Mouse (Mus musculus) myocyte (in vitro differentiated cells): ENCODE measurements at regions not wholly inside any gene's neighbourhood (a gene's known extent, or its start where the extent isn't known, plus 50 kb on each side); places are given as distances from the start of the nearest gene placed in this dataset.

Source experiments
- CEBPB ChIP-seq: IDR thresholded peaks from 2 replicates; pipeline ENCODE4 v1.6.1; 2011; ENCODE audit warnings: mild to moderate bottlenecking, moderate library complexity; ENCODE audit not compliant: poor library complexity, insufficient read depth, severe bottlenecking
- E2F4 ChIP-seq: IDR thresholded peaks from one replicate; pipeline ENCODE4 v1.6.1; 2011; ENCODE audit warnings: mild to moderate bottlenecking, control low read depth, moderate library complexity; ENCODE audit not compliant: insufficient read depth
- MAX ChIP-seq: IDR thresholded peaks from one replicate; pipeline ENCODE4 v1.6.1; 2011; ENCODE audit warnings: low read depth, mild to moderate bottlenecking, control low read depth
- MYOD1 ChIP-seq, 3 experiments: IDR thresholded peaks; one replicate each; pipeline ENCODE4 v1.6.1; 2011; ENCODE audit warnings: control low read depth in 2 of 3, low read depth in 2 of 3, mild to moderate bottlenecking in 2 of 3, moderate library complexity in 1 of 3; ENCODE audit not compliant: insufficient read length in 2 of 3, control insufficient read depth in 1 of 3
- MYOG ChIP-seq, 3 experiments: IDR thresholded peaks; one replicate each; pipeline ENCODE4 v1.6.1; 2011; ENCODE audit warnings: control low read depth in 2 of 3, low read depth in 2 of 3, mild to moderate bottlenecking in 2 of 3; ENCODE audit not compliant: insufficient read length in 2 of 3, control insufficient read depth in 1 of 3, insufficient read depth in 1 of 3
- POLR2A ChIP-seq: IDR thresholded peaks from one replicate; pipeline ENCODE4 v1.6.1; 2011; ENCODE audit warnings: low read depth, mild to moderate bottlenecking, control low read depth, moderate library complexity; ENCODE audit not compliant: insufficient read length
- POLR2AphosphoS2 ChIP-seq: IDR thresholded peaks from one replicate; pipeline ENCODE4 v1.6.1; 2011; ENCODE audit warnings: low read depth, control low read depth; ENCODE audit not compliant: insufficient read length
- REST ChIP-seq: IDR thresholded peaks from one replicate; pipeline ENCODE4 v1.6.1; 2011; ENCODE audit warnings: mild to moderate bottlenecking, control low read depth, moderate library complexity; ENCODE audit not compliant: insufficient read depth, insufficient read length
- SRF ChIP-seq: IDR thresholded peaks from one replicate; pipeline ENCODE4 v1.6.1; 2011; ENCODE audit warnings: low read depth; ENCODE audit not compliant: control insufficient read depth, insufficient read length
- TCF12 ChIP-seq: IDR thresholded peaks from one replicate; pipeline ENCODE4 v1.6.1; 2011; ENCODE audit warnings: mild to moderate bottlenecking, control low read depth; ENCODE audit not compliant: poor library complexity, insufficient read depth, severe bottlenecking
- TCF3 ChIP-seq: IDR thresholded peaks from one replicate; pipeline ENCODE4 v1.6.1; 2011; ENCODE audit warnings: low read depth, control low read depth; ENCODE audit not compliant: insufficient read length
- USF1 ChIP-seq: IDR thresholded peaks from one replicate; pipeline ENCODE4 v1.6.1; 2011; ENCODE audit warnings: low read depth, mild to moderate bottlenecking, control low read depth, moderate library complexity

DNA sequence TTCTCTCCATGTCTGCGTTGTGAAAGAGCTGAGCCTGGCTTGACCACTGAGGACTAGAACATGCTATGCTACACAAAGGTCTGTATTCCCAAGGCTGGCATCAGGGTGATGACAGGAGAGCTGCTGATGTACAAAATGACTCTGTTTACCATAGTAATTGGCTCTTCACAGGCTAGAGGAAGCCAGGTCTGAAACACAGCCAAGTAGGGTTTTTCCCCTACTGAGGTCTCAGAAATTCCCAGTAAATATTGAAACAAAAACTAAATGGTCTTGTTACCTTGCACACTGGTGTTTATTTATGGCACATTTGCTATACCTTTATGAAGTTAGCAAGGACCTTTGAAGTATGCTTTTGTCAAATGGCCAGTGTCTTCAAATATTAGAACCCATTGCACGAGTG, 711.1 kb upstream of the Cited2 start:
- TF ChIP-seq POLR2A (no peak), REST (no peak), SRF (no peak), TCF3 (no peak), TCF12 (no peak), MAX (no peak), E2F4 (no peak), CEBPB (no peak), MYOD1 (IDR thresholded peaks at IDR 0.05; ENCODE audit: control insufficient read depth in 1 of 3, insufficient read length in 2 of 3, low read depth in 2 of 3) (no peak), POLR2AphosphoS2 (no peak), USF1 (no peak), MYOG (IDR thresholded peaks at IDR 0.05; ENCODE audit: control insufficient read depth in 1 of 3, insufficient read depth in 1 of 3, insufficient read length in 2 of 3, low read depth in 2 of 3) (no peak)
